Mouse (Mus musculus): ENCODE measurements at regions not wholly inside any gene's neighbourhood (a gene's known extent, or its start where the extent isn't known, plus 50 kb on each side); places are given as distances from the start of the nearest gene placed in this dataset.

DNA sequence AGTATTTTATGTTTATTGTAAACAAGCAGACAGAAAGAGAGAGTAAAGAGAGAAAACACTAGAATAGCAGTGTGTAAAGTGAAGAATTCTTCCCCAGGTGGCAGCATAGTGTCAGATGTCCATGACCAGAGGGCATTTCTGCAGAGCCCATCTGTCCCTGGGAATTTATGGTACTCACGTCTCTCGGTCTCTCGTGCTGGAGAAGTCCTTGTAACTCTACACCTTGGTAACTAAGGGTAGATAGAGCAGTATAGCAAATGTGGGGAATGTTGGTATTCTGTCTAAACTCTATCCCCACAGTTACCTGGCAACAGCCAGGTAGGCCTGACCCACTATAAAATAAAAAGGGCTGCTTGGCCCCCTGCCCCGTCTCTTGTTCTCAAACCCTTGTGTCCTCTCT lies 122.5 kb upstream of the Tsc22d1 start:
- Histone ChIP-seq H3K27ac (ENCODE audit: insufficient read depth, low read length) (no peak overlapping the region), H3K4me3 (ENCODE audit: insufficient read depth, low read length) (no peak overlapping the region), H3K4me1 (ENCODE audit: control insufficient read depth, insufficient read depth, low read length) (no peaks in the 10 kb centered on the region)
- TF ChIP-seq CTCF (IDR thresholded peaks at IDR 0.05; ENCODE audit: borderline replicate concordance, insufficient read depth, low read length) (no peak), POLR2A (IDR thresholded peaks at IDR 0.05; ENCODE audit: low read depth, low read length) (no peak)

DNA sequence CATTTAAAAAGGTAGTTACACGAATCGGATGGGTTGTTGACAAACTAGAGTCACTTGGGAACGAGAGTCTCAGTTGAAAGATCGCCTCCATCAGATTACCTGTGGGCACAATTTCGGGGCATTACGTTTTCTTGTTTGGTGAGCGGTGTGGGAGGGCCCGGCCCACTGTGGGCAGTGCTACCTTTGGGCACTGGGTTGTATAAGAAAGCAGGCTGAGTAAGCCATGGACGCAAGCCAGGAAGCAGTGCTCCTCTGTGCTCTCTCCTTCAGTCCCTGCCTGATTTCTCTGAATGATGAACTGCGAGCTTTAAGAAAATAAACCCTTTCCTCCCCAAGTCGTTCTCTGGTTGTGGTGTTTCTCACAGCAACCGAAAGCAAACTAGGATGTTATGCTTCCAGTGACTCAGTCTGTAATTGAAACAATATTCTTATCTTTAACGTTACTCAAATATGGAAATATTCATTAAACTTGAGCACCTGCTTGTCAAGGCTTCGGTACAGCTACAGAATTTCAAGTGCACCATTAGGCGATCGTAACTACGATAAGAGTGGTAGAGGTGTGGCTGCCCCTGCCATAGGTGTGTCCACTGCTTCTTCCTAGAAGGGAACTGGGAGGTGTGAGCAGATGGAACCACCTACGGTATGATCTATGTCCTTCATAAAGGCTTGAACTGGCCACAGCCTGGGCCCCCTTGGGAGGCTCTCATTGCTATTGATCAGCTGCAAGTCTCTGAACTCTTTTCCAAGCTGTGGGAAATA lies 119.2 kb upstream of the Tsc22d1 start:
- Histone ChIP-seq H3K4me1 (ENCODE audit: control insufficient read depth, insufficient read depth, low read length) (no peaks in the 10 kb centered on the region), H3K27ac (ENCODE audit: insufficient read depth, low read length) (no peak overlapping the region), H3K4me3 (ENCODE audit: insufficient read depth, low read length) (no peak overlapping the region)
- no peak for TF ChIP-seq CTCF (IDR thresholded peaks at IDR 0.05; ENCODE audit: borderline replicate concordance, insufficient read depth, low read length)

- Histone ChIP-seq H3K27ac (ENCODE audit: insufficient read depth, low read length) (no peak overlapping the region), H3K4me1 (ENCODE audit: control insufficient read depth, insufficient read depth, low read length) (no peaks in the 10 kb centered on the region), H3K4me3 (ENCODE audit: insufficient read depth, low read length) (no peak overlapping the region)
- TF ChIP-seq CTCF (IDR thresholded peaks at IDR 0.05; ENCODE audit: borderline replicate concordance, insufficient read depth, low read length), result no peak
- TF ChIP-seq POLR2A (IDR thresholded peaks at IDR 0.05; ENCODE audit: low read depth, low read length), result no peak
Observed at GRCm38 (mm10) chr14:76297864-76298263, 116.9 kb upstream of the Tsc22d1 start.

DNA sequence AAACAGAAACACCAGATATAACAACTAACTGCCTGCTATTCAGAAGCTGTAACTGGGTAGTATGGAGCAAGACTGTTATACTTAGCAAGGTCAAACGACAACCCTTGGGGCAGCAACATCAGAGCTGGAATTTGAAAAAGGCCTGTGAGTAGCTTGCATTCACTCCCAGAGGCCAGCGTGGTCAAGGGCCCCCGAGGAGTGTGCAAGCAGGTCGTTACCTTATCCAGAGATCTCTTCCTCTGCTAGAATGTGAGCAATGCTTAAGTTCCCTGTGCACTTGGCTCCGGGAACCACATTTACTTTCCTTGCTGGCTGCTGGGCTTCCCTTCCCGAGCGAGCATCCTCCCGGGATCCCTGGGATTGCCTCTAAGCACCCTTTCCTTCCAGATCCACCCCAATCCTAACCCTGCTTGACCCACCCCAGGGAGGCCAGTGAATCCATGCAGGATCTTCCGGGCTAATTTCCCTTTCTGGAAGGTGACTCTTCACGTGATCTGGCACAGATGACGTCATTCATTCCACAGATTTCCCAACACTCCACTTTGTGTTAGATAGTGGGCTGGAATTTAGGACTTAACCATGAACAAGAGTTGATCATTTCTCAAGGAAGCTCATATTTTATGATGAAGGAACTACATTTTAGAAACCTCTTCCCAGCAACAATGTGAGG lies 112.3 kb upstream of the Tsc22d1 start:
- Histone ChIP-seq H3K4me1 (ENCODE audit: control insufficient read depth, insufficient read depth, low read length) (no peaks in the 10 kb centered on the region), H3K27ac (ENCODE audit: insufficient read depth, low read length) (no peak overlapping the region), H3K4me3 (ENCODE audit: insufficient read depth, low read length) (no peak overlapping the region)
- TF ChIP-seq POLR2A (IDR thresholded peaks at IDR 0.05; ENCODE audit: low read depth, low read length) (no peak), CTCF (IDR thresholded peaks at IDR 0.05; ENCODE audit: borderline replicate concordance, insufficient read depth, low read length) (no peak)

GRCm38 (mm10) chr14:76307603-76308002 lies 107.2 kb upstream of the Tsc22d1 start:
- no peak overlapping the region for H3K27ac ChIP-seq (ENCODE audit: insufficient read depth, low read length)

DNA sequence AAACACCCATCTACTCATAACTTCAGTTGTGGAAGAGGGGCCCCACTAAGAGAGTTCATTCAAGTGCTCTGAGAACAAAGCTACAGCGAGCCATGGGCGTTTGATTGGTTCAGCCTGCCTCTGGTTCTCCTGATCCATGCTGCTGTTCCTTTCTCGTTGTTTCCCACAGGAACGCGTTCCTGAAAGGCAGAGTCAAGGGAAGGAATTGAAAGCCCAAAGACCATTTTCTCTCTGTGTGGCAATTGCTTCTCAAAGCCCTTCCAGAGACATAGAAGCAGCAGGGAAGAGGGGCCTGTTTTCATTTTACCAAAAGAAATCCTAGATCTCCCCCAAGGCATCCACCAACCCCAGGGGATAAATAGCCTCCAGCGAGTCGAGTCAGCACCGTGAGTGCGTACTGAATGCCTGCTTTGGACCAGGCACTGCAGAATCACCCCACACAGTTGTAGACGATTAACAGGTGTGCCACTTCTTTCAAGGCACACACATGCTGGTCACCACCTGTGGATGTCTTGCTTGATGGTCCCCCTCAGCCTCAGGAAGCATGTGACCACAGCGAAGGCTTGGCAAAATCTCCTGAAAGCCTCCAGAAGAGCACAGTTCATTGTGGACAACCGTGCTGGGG lies 106.5 kb upstream of the Tsc22d1 start:
- Histone ChIP-seq H3K4me1 (ENCODE audit: control insufficient read depth, insufficient read depth, low read length) (no peaks in the 10 kb centered on the region), H3K27ac (ENCODE audit: insufficient read depth, low read length) (no peak overlapping the region), H3K4me3 (ENCODE audit: insufficient read depth, low read length) (no peak overlapping the region)
- TF ChIP-seq POLR2A (IDR thresholded peaks at IDR 0.05; ENCODE audit: low read depth, low read length) (no peak), CTCF (IDR thresholded peaks at IDR 0.05; ENCODE audit: borderline replicate concordance, insufficient read depth, low read length) (no peak)

More at GRCm38 (mm10) chr14:76307603-76308002, 107.2 kb upstream of the Tsc22d1 start:
- no peak overlapping the region for H3K4me3 ChIP-seq (ENCODE audit: insufficient read depth, low read length)
- TF ChIP-seq POLR2A (IDR thresholded peaks at IDR 0.05; ENCODE audit: low read depth, low read length) (no peak), CTCF (IDR thresholded peaks at IDR 0.05; ENCODE audit: borderline replicate concordance, insufficient read depth, low read length) (no peak)
- no peaks in the 10 kb centered on the region for H3K4me1 ChIP-seq (ENCODE audit: control insufficient read depth, insufficient read depth, low read length)

GRCm38 (mm10) chr14:76309606-76310005 lies 105.2 kb upstream of the Tsc22d1 start:
- TF ChIP-seq POLR2A (IDR thresholded peaks at IDR 0.05; ENCODE audit: low read depth, low read length), result no peak
- TF ChIP-seq CTCF (IDR thresholded peaks at IDR 0.05; ENCODE audit: borderline replicate concordance, insufficient read depth, low read length), result no peak
- no peak overlapping the region for H3K27ac ChIP-seq (ENCODE audit: insufficient read depth, low read length)
- H3K4me1 ChIP-seq (ENCODE audit: control insufficient read depth, insufficient read depth, low read length), result no peaks in the 10 kb centered on the region
- no peak overlapping the region for H3K4me3 ChIP-seq (ENCODE audit: insufficient read depth, low read length)

GRCm38 (mm10) chr14:76310278-76310677 lies 104.5 kb upstream of the Tsc22d1 start:
- no peaks in the 10 kb centered on the region; the same call in 1 of the 2 replicates for H3K4me1 ChIP-seq (ENCODE audit: control insufficient read depth, insufficient read depth, low read length)
- TF ChIP-seq CTCF (IDR thresholded peaks at IDR 0.05; ENCODE audit: borderline replicate concordance, insufficient read depth, low read length) (no peak), POLR2A (IDR thresholded peaks at IDR 0.05; ENCODE audit: low read depth, low read length) (no peak)
- H3K4me3 ChIP-seq (ENCODE audit: insufficient read depth, low read length), result no peak overlapping the region

DNA sequence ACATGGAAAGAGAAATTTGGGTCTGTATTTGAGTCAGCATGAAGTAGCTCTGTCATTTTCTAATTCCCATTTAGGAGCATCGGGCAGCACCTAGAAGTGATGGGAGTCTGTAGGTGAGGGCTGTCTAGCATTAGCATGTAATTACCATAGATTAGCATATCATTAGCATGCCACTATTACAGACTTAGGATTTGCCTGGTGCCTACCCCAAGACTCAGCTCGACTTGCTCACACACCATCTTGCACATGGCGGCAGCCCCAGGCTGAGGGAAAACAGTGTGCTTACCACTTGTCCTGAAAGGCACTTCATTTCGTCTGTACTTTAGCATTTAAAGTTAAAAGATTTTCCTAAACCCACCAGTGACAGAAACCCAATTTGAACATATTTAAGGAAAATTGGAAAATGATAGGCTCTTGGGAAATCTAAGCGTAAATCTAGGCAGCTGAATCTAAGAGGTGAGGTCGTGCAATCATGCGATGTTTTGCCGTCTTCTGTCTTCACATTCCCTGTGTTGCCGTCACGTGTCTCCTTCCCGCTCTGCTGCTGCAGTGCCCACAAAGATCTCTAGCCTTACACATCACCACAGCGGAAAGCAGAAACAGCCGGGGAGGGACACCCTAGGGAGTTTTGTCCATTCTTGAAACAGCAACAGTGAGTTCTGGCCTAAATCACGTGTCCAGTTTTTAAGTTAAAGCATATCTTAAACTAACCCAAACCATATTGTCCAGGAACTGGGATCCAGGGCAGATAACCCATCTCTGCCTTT lies 101.2 kb upstream of the Tsc22d1 start:
- Histone ChIP-seq H3K4me3 (ENCODE audit: insufficient read depth, low read length) (no peak overlapping the region), H3K4me1 (ENCODE audit: control insufficient read depth, insufficient read depth, low read length) (no peaks in the 10 kb centered on the region; the same call in 1 of the 2 replicates), H3K27ac (ENCODE audit: insufficient read depth, low read length) (no peak overlapping the region)
- TF ChIP-seq CTCF (IDR thresholded peaks at IDR 0.05; ENCODE audit: borderline replicate concordance, insufficient read depth, low read length), result no peak
- TF ChIP-seq POLR2A (IDR thresholded peaks at IDR 0.05; ENCODE audit: low read depth, low read length), result no peak

More at GRCm38 (mm10) chr14:76310278-76310677, 104.5 kb upstream of the Tsc22d1 start:
- H3K27ac ChIP-seq (ENCODE audit: insufficient read depth, low read length), result no peak overlapping the region

Data from embryonic fibroblast, embryonic 13.5 days (primary cell).